Mouse (Mus musculus): ENCODE results near the gene Tmem151b. TPM values are rescaled to one million over a fixed set of nuclear protein-coding genes. Genes with fewer than 3 reads are reported as not detected.

Tmem151b gene
- total RNA-seq, 1 experiment from 2014 or later: 0.15 TPM

GRCm38 (mm10) chr17:45510871-45511270 is 38.6 kb downstream of the Tmem151b start:
- no peak for DNase-seq

GRCm38 (mm10) chr17:45506700-45507189 is 42.7 kb downstream of the Tmem151b start, which contains the start of gene Aars2:
Aars2 (plus strand) TSS chr17:45506841.
- DNase-seq: peak; percentile 95

GRCm38 (mm10) chr17:45505941-45506465 is 43.5 kb downstream of the Tmem151b start:
- DNase-seq: no peak

GRCm38 (mm10) chr17:45503301-45503973 is 46.0 kb downstream of the Tmem151b start:
- DNase-seq: no peak

GRCm38 (mm10) chr17:45502324-45502723 is 47.2 kb downstream of the Tmem151b start:
- DNase-seq: no peak

- no peak for DNase-seq
These were observed 48.5 kb downstream of the Tmem151b start for GRCm38 (mm10) chr17:45500981-45501380.

GRCm38 (mm10) chr17:45499516-45499915 is 50.0 kb downstream of the Tmem151b start:
- DNase-seq: no peak

GRCm38 (mm10) chr17:45498397-45498796 is 51.1 kb downstream of the Tmem151b start:
- DNase-seq: no peak

GRCm38 (mm10) chr17:45495398-45495797 is 54.1 kb downstream of the Tmem151b start:
- no peak for DNase-seq

Other genes with a start within 250 kb of the Tmem151b start
- 42.3 and 44.1 TPM in 2 replicates for gene Cdc5l, start 115.9 kb downstream of the Tmem151b start, total RNA-seq (2021)
- 0.24 TPM in 1 of 2 replicates, not detected in the other for gene Spats1, start 74.3 kb downstream of the Tmem151b start, total RNA-seq (2021)
- gene Aars2, start 42.8 kb downstream of the Tmem151b start, total RNA-seq (2021): 17.1 and 19.6 TPM in 2 replicates
- not detected in 2 replicates for gene Tcte1, start 26.2 kb downstream of the Tmem151b start, total RNA-seq (2021)
- gene Nfkbie, start 6.0 kb upstream of the Tmem151b start, total RNA-seq (2021): 3.1 and 3.6 TPM in 2 replicates
- gene Slc35b2, start 14.2 kb upstream of the Tmem151b start, total RNA-seq (2021): 59.6 and 74.2 TPM in 2 replicates
- 1,940 and 2,378 TPM in 2 replicates for gene Hsp90ab1, start 23.6 kb upstream of the Tmem151b start, total RNA-seq (2021)
- 151 and 173 TPM in 2 replicates for gene Slc29a1, start 49.9 kb upstream of the Tmem151b start, total RNA-seq (2021)
- gene Mymx, start 52.4 kb upstream of the Tmem151b start, total RNA-seq (2021): not detected in 2 replicates
- 0.46 TPM in 1 of 2 replicates, not detected in the other for gene Capn11, start 109.6 kb upstream of the Tmem151b start, total RNA-seq (2021)
- gene Mrpl14, start 136.6 kb upstream of the Tmem151b start, total RNA-seq (2021): 101 and 124 TPM in 2 replicates
- gene Tmem63b, start 137.2 kb upstream of the Tmem151b start, total RNA-seq (2021): 51.6 TPM in 2 replicates
- not detected in 2 replicates for gene 1600014C23Rik, start 184.2 kb upstream of the Tmem151b start, total RNA-seq (2021)